Mouse (Mus musculus) heart, adult 2 months (tissue): ENCODE data around the gene Dnase1l1.

ENCODE experiments used
- CTCF ChIP-seq: fragments of 200-600 bp; IDR thresholded peaks from 2 replicates; pipeline ENCODE4 v1.8.1; 2022; ENCODE audit warnings: antibody characterized with exemption, mild to moderate bottlenecking, moderate library complexity
- EP300 ChIP-seq: fragments of 200-500 bp; IDR thresholded peaks from 2 replicates; pipeline ENCODE4 v1.6.1; 2011; ENCODE audit warnings: low read depth, low read length, control low read depth; ENCODE audit not compliant: insufficient read depth

DNA sequence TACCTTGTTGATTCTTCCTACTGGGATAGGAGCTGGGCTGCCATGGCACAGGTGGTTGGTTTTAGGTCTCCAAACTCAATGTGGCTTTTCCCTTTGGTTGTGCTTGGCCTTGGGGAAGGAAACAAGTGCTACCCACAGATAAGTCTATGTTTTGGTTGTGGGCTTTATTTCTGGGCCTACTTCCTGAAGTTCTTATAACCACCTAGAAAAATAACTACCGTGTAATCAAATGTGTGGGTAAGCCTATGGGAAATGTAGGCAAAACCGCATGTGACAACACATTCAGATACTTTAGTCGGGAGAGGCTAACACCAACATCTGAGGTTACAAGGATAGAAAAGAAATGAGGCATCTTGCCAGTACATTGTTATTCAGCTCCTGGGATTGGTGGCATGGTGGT is 24.4 kb downstream of the Dnase1l1 start:
- TF ChIP-seq CTCF (no peak), EP300 (no peak)
